Mouse (Mus musculus) liver, embryonic 14.5 days (tissue): Measurements from ENCODE around the gene Slc17a6.

Experiments used
- CTCF ChIP-seq: IDR thresholded peaks from 2 replicates; pipeline ENCODE4 v1.5.1; 2016; ENCODE audit warnings: antibody characterized with exemption, low read depth, control low read depth
- EP300 ChIP-seq: IDR thresholded peaks from 2 replicates; pipeline ENCODE4 v1.6.1; 2016; ENCODE audit warnings: antibody characterized with exemption, low read depth

DNA sequence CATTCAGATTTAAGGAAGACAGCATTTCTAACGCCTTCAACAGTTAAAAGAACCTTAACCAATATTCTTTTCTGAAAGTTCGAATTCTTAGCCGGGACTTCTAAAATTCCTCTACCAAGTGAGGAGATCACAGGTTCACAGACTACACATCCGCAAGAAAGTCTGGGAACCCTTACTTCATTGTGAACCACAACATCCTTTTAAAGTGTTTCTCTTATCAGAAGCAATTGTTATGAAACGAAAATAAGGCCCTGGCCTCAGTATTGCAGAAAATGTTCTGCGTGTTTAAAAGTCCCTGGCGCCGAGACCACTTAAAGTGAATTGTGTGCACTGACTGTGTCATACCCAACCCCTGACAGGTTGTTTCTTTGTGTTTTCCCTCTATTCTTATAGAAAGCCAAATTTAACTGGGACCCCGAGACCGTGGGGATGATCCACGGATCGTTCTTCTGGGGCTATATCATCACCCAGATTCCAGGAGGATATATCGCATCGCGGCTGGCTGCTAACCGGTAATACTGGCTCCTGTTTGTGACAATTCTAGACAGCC, 4.7 kb downstream of the Slc17a6 start:
- TF ChIP-seq CTCF (no peak), EP300 (no peak)
